Mouse (Mus musculus): ENCODE measurements around the gene Depdc5. TPM values are rescaled to one million over a fixed set of nuclear protein-coding genes. Genes with fewer than 3 reads are reported as not detected.
"Not testable (repeated sequence)": the region's sequence is repeated elsewhere in the genome, so short reads cannot be mapped to it uniquely, and the experiment has no call there.

Gene Depdc5
- total RNA-seq, 4 experiments from 2014 or later: 65.8 to 71.9 (median 70.1) TPM

- no peak for DNase-seq (ENCODE audit: low spot score in 2 of 2)
Measured at GRCm38 (mm10) chr5:33030425-33031175, 167.1 kb downstream of the Depdc5 start.

- no peak for DNase-seq (ENCODE audit: low spot score in 2 of 2)
Measured at GRCm38 (mm10) chr5:33032036-33032773, 168.7 kb downstream of the Depdc5 start.

GRCm38 (mm10) chr5:33033121-33033520, 169.6 kb downstream of the Depdc5 start:
- peak in 1 of 2 experiments; percentile 56 for DNase-seq (ENCODE audit: low spot score in 2 of 2)

- not testable (repeated sequence) for DNase-seq (ENCODE audit: low spot score in 2 of 2)
Measured at GRCm38 (mm10) chr5:33033633-33034032, 170.1 kb downstream of the Depdc5 start.

- no peak for DNase-seq (ENCODE audit: low spot score in 2 of 2)
Measured at GRCm38 (mm10) chr5:33034100-33034499, 170.6 kb downstream of the Depdc5 start.

- no peak for DNase-seq (ENCODE audit: low spot score in 2 of 2)
Measured at GRCm38 (mm10) chr5:33034916-33035315, 171.4 kb downstream of the Depdc5 start.

GRCm38 (mm10) chr5:33038656-33039509, 175.4 kb downstream of the Depdc5 start:
- DNase-seq (ENCODE audit: low spot score in 2 of 2): no peak

- DNase-seq (ENCODE audit: low spot score in 2 of 2): no peak
Measured at GRCm38 (mm10) chr5:33039510-33039911, 176.0 kb downstream of the Depdc5 start.

GRCm38 (mm10) chr5:33040735-33041134, 177.2 kb downstream of the Depdc5 start:
- not testable (repeated sequence) for DNase-seq (ENCODE audit: low spot score in 2 of 2)

- no peak for DNase-seq (ENCODE audit: low spot score in 2 of 2)
Measured at GRCm38 (mm10) chr5:33043397-33043796, 179.9 kb downstream of the Depdc5 start.

Other genes starting within 250 kb of the Depdc5 start
- 10 to 100 TPM; 55.4 to 61.4 (median 58.9) TPM for gene Pisd, start 78.1 kb upstream of the Depdc5 start, total RNA-seq (2022)
- gene Gm20671, start 36.6 kb upstream of the Depdc5 start, total RNA-seq (2022): not detected
- gene Prr14l, start 9.4 kb upstream of the Depdc5 start, total RNA-seq (2022): 10 to 100 TPM; 31.4 to 40.3 (median 35.3) TPM
- 1,000 to 10,000 TPM in 2 of 4 experiments, 100 to 1,000 TPM in 2; 903 to 1,086 (median 994) TPM for gene Ywhah, start 155.1 kb downstream of the Depdc5 start, total RNA-seq (2022)
- gene Slc5a1, start 240.5 kb downstream of the Depdc5 start, total RNA-seq (2022): not detected